Mouse (Mus musculus) left cerebral cortex, adult 9 months (tissue): ENCODE data around the gene 4930430A15Rik.

Source experiments
- DNase-seq, 2 experiments: peaks; one replicate each; pipeline ENCODE4 v3.0.0; 2022; ENCODE audit warnings: low spot score in 2 of 2

Gene 4930430A15Rik

DNA sequence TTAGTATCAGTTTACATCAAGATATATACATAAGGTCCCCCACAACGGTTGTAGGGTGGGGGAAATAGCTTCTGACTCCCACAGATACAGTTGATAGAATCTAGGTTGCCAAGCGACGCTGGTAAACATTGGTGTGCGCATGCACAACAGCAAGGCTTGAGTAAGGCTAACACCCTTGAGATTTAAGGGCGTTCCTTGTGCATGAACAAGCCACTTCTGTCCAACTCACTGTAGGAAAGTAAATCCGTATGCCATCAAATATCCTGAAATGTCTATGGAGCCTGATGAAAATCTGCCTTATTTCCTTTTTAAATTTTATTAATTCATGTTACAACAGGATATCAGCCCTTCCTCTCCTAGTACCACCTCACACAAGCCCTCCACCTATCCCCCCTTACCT is at the start of gene 4930430A15Rik:
4930430A15Rik (minus strand) TSS at position 101 of the 400 bp plus-strand sequence.
- DNase-seq: no peak

DNA sequence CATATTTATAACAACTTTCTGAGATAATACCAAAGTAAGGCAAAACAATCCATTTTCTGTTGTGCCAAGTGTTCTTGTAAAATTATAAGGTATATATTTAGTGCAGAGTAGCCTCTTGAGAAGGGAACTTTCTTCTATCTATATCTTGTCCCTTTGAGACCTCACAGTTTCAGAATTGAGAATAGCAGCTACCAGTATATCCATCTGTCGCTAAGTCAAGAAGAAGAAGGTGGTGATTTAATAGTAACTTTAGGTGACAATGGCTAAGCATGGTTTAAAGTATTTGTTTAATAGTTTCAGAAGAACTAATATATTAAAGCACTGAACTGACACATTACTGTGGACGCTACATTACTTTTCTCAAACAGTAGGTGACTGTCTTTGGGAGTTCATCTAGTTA is 44.6 kb upstream of the 4930430A15Rik start, which contains the start of gene Olfr1277:
Olfr1277 (minus strand) TSS at position 101 of the 400 bp plus-strand sequence.
- DNase-seq: no peak

DNA sequence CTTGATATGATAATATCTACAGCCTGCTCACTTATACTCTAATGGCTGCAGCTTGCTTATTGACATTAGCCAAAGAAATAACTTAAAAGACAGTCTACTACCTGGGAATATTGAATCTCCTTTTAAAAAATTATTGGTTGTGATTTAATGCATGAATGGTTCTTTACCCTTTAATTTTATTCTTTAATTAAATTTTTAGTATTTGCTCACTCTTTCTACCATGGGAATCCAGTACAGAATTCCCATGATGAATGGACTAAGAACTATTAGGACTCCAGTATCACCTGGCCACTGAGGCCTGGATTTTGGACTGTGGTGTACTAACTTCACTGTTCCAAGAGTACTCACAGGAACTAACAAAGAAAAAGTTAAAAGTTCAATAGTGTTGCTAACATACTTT is 24.8 kb upstream of the 4930430A15Rik start, which contains the start of gene Olfr1276:
Olfr1276 (plus strand) TSS at position 301 of the 400 bp plus-strand sequence.
- DNase-seq: no peak

DNA sequence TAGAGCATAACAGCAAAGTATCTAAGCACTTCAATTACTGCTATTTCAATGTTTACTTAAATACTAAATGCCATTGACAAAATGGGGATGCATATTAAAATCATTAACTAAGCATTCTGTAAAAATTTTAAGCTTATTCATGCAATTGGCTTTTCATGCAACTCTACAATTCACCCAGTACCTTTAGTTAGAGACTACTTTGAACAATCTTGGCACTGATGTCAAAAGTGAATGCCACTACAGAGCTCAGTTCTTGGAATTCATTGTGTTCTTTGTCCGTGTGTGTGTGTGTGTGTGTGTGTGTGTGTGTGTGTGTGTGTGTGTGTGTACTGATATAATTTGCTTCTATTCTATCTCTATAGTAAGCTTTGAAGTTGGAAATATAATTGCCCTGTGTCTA is 5.8 kb upstream of the 4930430A15Rik start, which contains the start of gene Olfr1275:
Olfr1275 (minus strand) TSS at position 101 of the 400 bp plus-strand sequence.
- no peak for DNase-seq

DNA sequence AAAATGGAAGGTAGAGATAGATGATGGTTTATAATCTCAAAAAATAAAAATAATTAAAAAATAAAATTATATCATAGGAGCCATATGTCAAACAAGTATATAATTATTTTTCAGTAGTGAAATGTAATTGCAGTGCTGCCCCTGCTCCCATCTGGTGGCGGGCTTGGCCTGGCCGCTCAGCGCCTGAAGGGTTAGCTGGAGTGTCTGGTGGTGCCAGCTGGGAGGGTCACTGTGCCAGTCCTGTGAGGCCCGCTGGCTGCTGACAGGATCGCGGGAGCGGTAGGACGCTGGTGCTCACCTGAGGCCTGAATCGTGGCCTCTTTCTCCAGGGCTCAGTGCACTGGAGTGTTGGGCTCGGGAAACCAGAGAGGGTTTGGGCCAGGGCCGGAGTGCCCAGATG is 47.3 kb downstream of the 4930430A15Rik start:
- no peak for DNase-seq

DNA sequence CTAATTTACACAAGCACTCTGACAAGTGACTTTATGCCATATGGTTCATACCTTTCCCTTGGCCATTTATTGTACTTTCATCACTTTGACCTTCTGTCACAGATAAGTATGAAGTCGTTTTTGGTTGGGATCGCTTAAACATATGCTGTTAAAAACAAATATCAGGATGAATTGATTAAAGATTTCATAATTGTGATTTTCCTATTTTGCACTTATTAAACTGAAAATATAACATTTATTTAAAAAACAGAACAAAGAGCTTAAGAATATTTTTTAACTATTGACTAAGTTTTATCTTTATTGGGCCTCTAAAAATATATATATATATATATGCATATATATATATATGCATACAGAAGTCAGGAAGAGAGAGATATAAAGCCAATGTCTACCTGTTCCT is 76.6 kb downstream of the 4930430A15Rik start, which contains the start of gene Gm15130:
Gm15130 (minus strand) TSS at position 101 of the 400 bp plus-strand sequence.
- no peak for DNase-seq

DNA sequence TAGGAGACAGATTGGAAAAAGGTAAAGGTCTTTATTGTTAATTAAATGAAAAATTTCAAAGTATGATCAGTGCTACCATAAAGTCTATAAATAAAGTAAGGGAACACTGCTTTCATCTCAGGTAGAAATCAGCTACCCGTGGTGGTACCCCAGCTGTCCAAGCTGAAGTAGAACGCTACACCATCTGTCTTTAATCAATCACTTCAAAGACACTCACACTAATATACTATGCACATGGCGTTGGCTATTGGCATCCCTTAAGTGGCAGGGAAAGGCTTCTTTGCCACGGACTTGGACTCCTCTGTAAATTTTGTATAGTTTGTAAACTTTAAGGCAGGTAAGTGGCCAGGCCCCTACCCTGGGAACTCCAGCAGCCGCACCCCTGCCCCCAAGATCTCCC is 93.7 kb downstream of the 4930430A15Rik start:
- DNase-seq: no peak
